Mouse (Mus musculus): ENCODE data around the gene Ddah1.

GRCm38 (mm10) chr3:145748626-145749025 is 9.8 kb upstream of the Ddah1 start:
- TF ChIP-seq CTCF (IDR thresholded peaks at IDR 0.05; ENCODE audit: insufficient read depth, low read length) (no peak), POLR2A (IDR thresholded peaks at IDR 0.05; ENCODE audit: borderline replicate concordance, extremely low read depth, low read depth, low read length) (no peak)
